Mouse (Mus musculus): ENCODE measurements at regions not wholly inside any gene's neighbourhood (a gene's known extent, or its start where the extent isn't known, plus 50 kb on each side); places are given as distances from the start of the nearest gene placed in this dataset.

DNA sequence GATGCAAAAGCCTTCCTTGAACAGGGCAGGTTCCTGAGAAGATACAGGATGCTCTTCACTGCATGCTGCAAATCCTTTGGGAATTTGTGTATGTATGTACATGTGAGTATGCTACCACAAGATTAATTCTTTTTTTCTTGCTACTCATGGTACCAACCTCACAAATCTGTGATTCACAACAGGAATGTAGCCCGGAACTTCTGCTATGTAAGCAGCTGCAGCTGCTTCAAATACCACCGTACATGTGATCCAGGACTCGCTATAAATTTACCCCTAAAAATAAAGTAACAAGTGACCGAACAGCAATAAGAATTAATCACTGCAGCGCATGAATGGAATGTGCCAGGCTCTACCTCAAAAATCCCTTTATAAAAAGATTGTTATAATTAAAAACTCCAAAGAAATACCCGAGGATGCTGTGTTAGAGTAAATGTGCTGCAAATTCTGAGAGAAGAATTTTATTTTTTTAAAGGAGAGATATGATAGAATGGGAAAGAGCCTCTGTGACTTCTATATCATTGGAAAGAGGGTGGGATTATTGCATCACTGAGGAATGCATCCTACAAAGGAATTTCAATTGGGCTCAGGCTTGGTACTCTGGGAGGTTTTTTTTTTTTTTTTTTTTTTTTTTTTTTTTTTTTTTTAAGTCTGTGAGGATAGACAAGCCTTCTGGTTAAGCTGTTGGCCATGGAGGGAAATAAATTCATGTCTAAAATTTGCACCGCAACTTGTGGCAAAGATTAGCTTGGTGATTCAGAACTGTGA, 201.2 kb downstream of the Klf5 start:
- H3K79me2 ChIP-seq (ENCODE audit: control insufficient read depth, insufficient read depth, low read length, poor library complexity), result no peaks in the 10 kb centered on the region
- TF ChIP-seq RAD21 (IDR thresholded peaks at IDR 0.05; ENCODE audit: low read depth, low read length), result no peak
- TF ChIP-seq TAL1 (IDR thresholded peaks at IDR 0.05; ENCODE audit: low read length), result no peak
- no peak for TF ChIP-seq RCOR1 (IDR thresholded peaks at IDR 0.05; ENCODE audit: low read depth, low read length)
- no peak for TF ChIP-seq ELF1 (IDR thresholded peaks at IDR 0.05; ENCODE audit: low read depth, low read length)
- TF ChIP-seq TBP (IDR thresholded peaks at IDR 0.05; ENCODE audit: low read depth, low read length), result no peak
- TF ChIP-seq POLR2AphosphoS5 (IDR thresholded peaks at IDR 0.05; ENCODE audit: borderline replicate concordance, low read depth, low read length), result no peak
- no peak overlapping the region for H3K9ac ChIP-seq (ENCODE audit: control insufficient read depth, low read depth, low read length, poor library complexity, severe bottlenecking)
- no peak overlapping the region for H3K27ac ChIP-seq (ENCODE audit: control insufficient read depth, low read depth, low read length)
- no peak overlapping the region for H3K4me3 ChIP-seq (ENCODE audit: control insufficient read depth in 1 of 2, insufficient read depth in 1 of 2, low read depth in 2 of 2, low read length in 2 of 2)
- no peak for DNase-seq (ENCODE audit: low read depth, low spot score)
- H3K4me1 ChIP-seq (ENCODE audit: control insufficient read depth in 1 of 2, insufficient read depth in 2 of 2, low read length in 2 of 2), result no peaks in the 10 kb centered on the region
- H3K27me3 ChIP-seq (ENCODE audit: control insufficient read depth in 1 of 2, insufficient read depth in 2 of 2, low read length in 2 of 2), result no peaks in the 10 kb centered on the region
- H3K9me3 ChIP-seq (replicated peaks; ENCODE audit: insufficient read depth, low read length), result no peaks in the 10 kb centered on the region
- H3K36me3 ChIP-seq (ENCODE audit: control insufficient read depth in 1 of 2, insufficient read depth in 2 of 2, low read length in 2 of 2), result peaks cover 0 to 1% of the 10 kb centered on the region in 2 experiments; a peak in 1 of 4 replicates

DNA sequence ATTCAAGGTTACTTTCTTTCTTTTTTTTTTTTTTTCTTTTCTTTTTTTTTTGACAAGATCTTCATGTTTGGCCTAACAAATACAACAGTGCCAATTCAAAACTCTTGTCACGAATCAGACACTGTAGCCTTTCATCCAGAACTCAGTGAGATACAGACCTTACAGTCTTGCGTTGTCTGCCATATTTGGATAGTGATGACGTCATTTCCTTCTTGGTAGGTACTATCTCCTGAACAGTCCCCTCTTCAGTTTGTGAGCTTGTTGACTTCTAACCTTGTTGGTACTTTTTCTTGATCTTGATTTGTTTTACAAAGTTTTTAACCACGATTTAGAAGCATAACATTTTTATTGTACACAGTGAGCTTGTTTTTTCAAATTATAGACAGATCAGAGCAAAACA, 206.4 kb downstream of the Klf5 start:
- Histone ChIP-seq H3K9ac (ENCODE audit: control insufficient read depth, low read depth, low read length, poor library complexity, severe bottlenecking) (no peak overlapping the region), H3K9me3 (replicated peaks; ENCODE audit: insufficient read depth, low read length) (no peaks in the 10 kb centered on the region), H3K27me3 (ENCODE audit: control insufficient read depth in 1 of 2, insufficient read depth in 2 of 2, low read length in 2 of 2) (no peaks in the 10 kb centered on the region), H3K79me2 (ENCODE audit: control insufficient read depth, insufficient read depth, low read length, poor library complexity) (no peaks in the 10 kb centered on the region), H3K36me3 (ENCODE audit: control insufficient read depth in 1 of 2, insufficient read depth in 2 of 2, low read length in 2 of 2) (no peaks in the 10 kb centered on the region), H3K27ac (ENCODE audit: control insufficient read depth, low read depth, low read length) (no peak overlapping the region), H3K4me3 (ENCODE audit: control insufficient read depth in 1 of 2, insufficient read depth in 1 of 2, low read depth in 2 of 2, low read length in 2 of 2) (no peak overlapping the region), H3K4me1 (ENCODE audit: control insufficient read depth in 1 of 2, insufficient read depth in 2 of 2, low read length in 2 of 2) (no peaks in the 10 kb centered on the region)
- TF ChIP-seq ZC3H11A (IDR thresholded peaks at IDR 0.05; ENCODE audit: low read depth, low read length) (no peak), TBP (IDR thresholded peaks at IDR 0.05; ENCODE audit: low read depth, low read length) (no peak), ZNF384 (IDR thresholded peaks at IDR 0.05; ENCODE audit: low read depth, low read length) (no peak), ZMIZ1 (IDR thresholded peaks at IDR 0.05; ENCODE audit: low read depth, low read length) (no peak), CHD2 (IDR thresholded peaks at IDR 0.05; ENCODE audit: low read length) (no peak), USF2 (IDR thresholded peaks at IDR 0.05; ENCODE audit: borderline replicate concordance in 1 of 2, insufficient read depth in 1 of 2, low read depth in 1 of 2, low read length in 2 of 2) (no peak), MAX (IDR thresholded peaks at IDR 0.05; ENCODE audit: low read length) (no peak), KAT2A (conservative IDR thresholded peaks at IDR 0.05; ENCODE audit: low read depth, low read length) (no peak), E2F4 (IDR thresholded peaks at IDR 0.05; ENCODE audit: borderline replicate concordance, low read depth, low read length) (no peak), CTCF (IDR thresholded peaks at IDR 0.05 in 2 of 3, conservative IDR thresholded peaks at IDR 0.05 in 1 of 3; ENCODE audit: control insufficient read depth in 1 of 3, insufficient read depth in 1 of 3, low read depth in 2 of 3, low read length in 3 of 3, poor library complexity in 1 of 3, severe bottlenecking in 1 of 3) (no peak), MXI1 (IDR thresholded peaks at IDR 0.05; ENCODE audit: low read depth, low read length) (no peak), ELF1 (IDR thresholded peaks at IDR 0.05; ENCODE audit: low read depth, low read length) (no peak), BHLHE40 (IDR thresholded peaks at IDR 0.05; ENCODE audit: borderline replicate concordance, low read depth, low read length) (no peak), UBTF (IDR thresholded peaks at IDR 0.05; ENCODE audit: borderline replicate concordance, insufficient read depth, low read depth, low read length) (no peak), SIN3A (IDR thresholded peaks at IDR 0.05; ENCODE audit: low read length) (no peak), GABPA (IDR thresholded peaks at IDR 0.05; ENCODE audit: low read depth, low read length) (no peak), MYC (IDR thresholded peaks at IDR 0.05; ENCODE audit: low read depth, low read length) (no peak), RCOR1 (IDR thresholded peaks at IDR 0.05; ENCODE audit: low read depth, low read length) (no peak), MAFK (IDR thresholded peaks at IDR 0.05; ENCODE audit: borderline replicate concordance, low read depth, low read length) (no peak), NELFE (IDR thresholded peaks at IDR 0.05; ENCODE audit: low read depth, low read length) (no peak)
- DNase-seq (ENCODE audit: low read depth, low spot score), result no peak
